Mouse (Mus musculus) liver, postnatal 0 days (tissue): ENCODE measurements around the gene Col17a1.

ENCODE experiments used
- CTCF ChIP-seq: sonication (generic); IDR thresholded peaks from 2 replicates; pipeline ENCODE4 v1.5.1; 2016; ENCODE audit warnings: antibody characterized with exemption, low read depth
- EP300 ChIP-seq: IDR thresholded peaks from 2 replicates; pipeline ENCODE4 v1.6.1; 2016; ENCODE audit warnings: antibody characterized with exemption, low read depth, mild to moderate bottlenecking

DNA sequence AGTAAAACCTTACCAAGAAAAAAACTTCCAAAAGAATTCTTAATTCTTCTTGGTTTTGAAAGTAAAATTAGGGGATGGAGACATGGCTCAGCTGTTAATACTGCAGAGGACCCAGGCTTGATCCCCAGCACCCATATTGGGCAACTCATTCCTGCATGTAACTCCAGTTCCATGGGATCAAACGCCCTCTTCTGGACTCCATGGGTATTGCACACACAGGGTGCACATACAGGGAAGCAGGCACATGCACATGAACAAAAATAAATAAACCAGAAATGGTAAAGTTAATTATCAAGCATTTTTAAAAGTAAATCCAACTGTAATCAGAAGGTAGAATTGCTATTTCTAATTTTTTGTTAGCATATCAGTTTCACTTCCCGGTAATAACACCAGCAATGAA lies 24.2 kb upstream of the Col17a1 start:
- TF ChIP-seq EP300 (no peak), CTCF (peak; percentile 38)
